Mouse (Mus musculus) embryonic facial prominence, embryonic 13.5 days (tissue): ENCODE results near the gene Fam234b. TPM values are rescaled to one million over a fixed set of nuclear protein-coding genes. Genes with fewer than 3 reads are reported as not detected.
A peak's percentile ranks its signal among the peaks of the same experiment; 100 is the strongest.

ENCODE experiments used
- ATAC-seq: fragments of 200-750 bp; cut with Nextera tagmentation; 2 replicates; pipeline ENCODE4 v1.8.0; 2017; ENCODE audit warnings: low read depth; ENCODE audit not compliant: insufficient number of reproducible peaks, insufficient read depth, low FRiP score, low TSS enrichment
- H3K27ac ChIP-seq: fragments of 300-500 bp; sonication (generic); 2 replicates; pipeline ENCODE4 v1.5.1; 2015; ENCODE audit warnings: moderate library complexity, mild to moderate bottlenecking, inconsistent platforms
- H3K27me3 ChIP-seq: fragments of 300-500 bp; sonication (generic); 2 replicates; pipeline ENCODE4 v1.6.1; 2015; ENCODE audit warnings: mild to moderate bottlenecking, inconsistent platforms
- H3K36me3 ChIP-seq: fragments of 300-500 bp; sonication (generic); 2 replicates; pipeline ENCODE4 v1.6.1; 2015; ENCODE audit warnings: mild to moderate bottlenecking, inconsistent platforms
- H3K4me1 ChIP-seq: fragments of 300-500 bp; sonication (generic); 2 replicates; pipeline ENCODE4 v1.6.1; 2015; ENCODE audit warnings: inconsistent platforms
- H3K4me2 ChIP-seq: fragments of 300-500 bp; sonication (generic); 2 replicates; pipeline ENCODE4 v1.6.1; 2015; ENCODE audit warnings: moderate library complexity, mild to moderate bottlenecking, inconsistent platforms
- H3K4me3 ChIP-seq: fragments of 300-500 bp; sonication (generic); 2 replicates; pipeline ENCODE4 v1.5.1; 2015; ENCODE audit warnings: mild to moderate bottlenecking, inconsistent platforms
- H3K9ac ChIP-seq: fragments of 300-500 bp; sonication (generic); 2 replicates; pipeline ENCODE4 v1.6.1; 2015; ENCODE audit warnings: mild to moderate bottlenecking, inconsistent platforms
- H3K9me3 ChIP-seq: fragments of 300-500 bp; sonication (generic); 2 replicates; pipeline ENCODE4 v1.6.1; 2016; ENCODE audit warnings: inconsistent platforms
- WGBS: fragments of 180-500 bp; shearing (Covaris S2); methylation state at CpG from one replicate; pipeline ENCODE4 v1.1.7; 2015; ENCODE audit warnings: mixed read lengths; 5-methylcytosine and 5-hydroxymethylcytosine counted together
- polyA plus RNA-seq: library from polyadenylated mRNA; unstranded; fragments of >200 nt; fragmentation: Nextera tagmentation; extraction: Ambion mirVana; gene quantifications from 2 replicates; pipeline ENCODE4 v1.2.1, GENCODE M21; 2015

The Fam234b gene
- polyA plus RNA-seq, 1 experiment from 2014 or later: 23.4 TPM

GRCm38 (mm10) chr6:135273066-135273465 lies 75.3 kb downstream of the Fam234b start:
- H3K36me3 ChIP-seq: no peaks in the 10 kb centered on the region
- no peak overlapping the region for H3K4me3 ChIP-seq
- H3K9me3 ChIP-seq: no peaks in the 10 kb centered on the region
- no peak for ATAC-seq
- no peaks in the 10 kb centered on the region for H3K27me3 ChIP-seq
- H3K4me1 ChIP-seq: peaks cover 9% of the 10 kb centered on the region; the same call in 1 of the 2 replicates
- no peak overlapping the region for H3K4me2 ChIP-seq
- H3K9ac ChIP-seq: no peak overlapping the region
- H3K27ac ChIP-seq: no peak overlapping the region
- WGBS: 78% methylated on average over 6 of the region's 6 CpGs

GRCm38 (mm10) chr6:135275231-135275630 lies 77.5 kb downstream of the Fam234b start:
- Histone ChIP-seq H3K4me1 (peaks cover 6% of the 10 kb centered on the region; the same call in 1 of the 2 replicates), H3K4me3 (no peak overlapping the region), H3K27me3 (no peaks in the 10 kb centered on the region), H3K36me3 (no peaks in the 10 kb centered on the region), H3K9ac (no peak overlapping the region), H3K27ac (no peak overlapping the region), H3K9me3 (no peaks in the 10 kb centered on the region), H3K4me2 (no peak overlapping the region)
- ATAC-seq: no peak
- WGBS: 60% methylated on average over 4 of the region's 4 CpGs

GRCm38 (mm10) chr6:135276474-135277295 lies 78.9 kb downstream of the Fam234b start:
- no peak for ATAC-seq
- WGBS: 73% methylated on average over 6 of the region's 6 CpGs
- Histone ChIP-seq H3K4me1 (peaks cover 6% of the 10 kb centered on the region; the same call in 1 of the 2 replicates), H3K4me3 (no peak overlapping the region), H3K27ac (no peak overlapping the region), H3K36me3 (no peaks in the 10 kb centered on the region), H3K27me3 (no peaks in the 10 kb centered on the region), H3K4me2 (no peak overlapping the region), H3K9me3 (no peaks in the 10 kb centered on the region), H3K9ac (no peak overlapping the region)

GRCm38 (mm10) chr6:135278302-135278701 lies 80.5 kb downstream of the Fam234b start:
- Histone ChIP-seq H3K27ac (no peak overlapping the region), H3K9ac (no peak overlapping the region), H3K4me1 (no peaks in the 10 kb centered on the region), H3K36me3 (no peaks in the 10 kb centered on the region), H3K9me3 (no peaks in the 10 kb centered on the region), H3K27me3 (no peaks in the 10 kb centered on the region), H3K4me3 (no peak overlapping the region), H3K4me2 (no peak overlapping the region)
- no peak for ATAC-seq
- 87% methylated on average over 6 of the region's 6 CpGs for WGBS

GRCm38 (mm10) chr6:135279286-135279685 lies 81.5 kb downstream of the Fam234b start:
- Histone ChIP-seq H3K9me3 (no peaks in the 10 kb centered on the region), H3K27ac (no peak overlapping the region), H3K9ac (no peak overlapping the region), H3K36me3 (no peaks in the 10 kb centered on the region), H3K4me2 (no peak overlapping the region), H3K27me3 (no peaks in the 10 kb centered on the region), H3K4me3 (no peak overlapping the region), H3K4me1 (no peaks in the 10 kb centered on the region)
- ATAC-seq: no peak
- WGBS: 77% methylated on average over 5 of the region's 5 CpGs

- no peak overlapping the region for H3K4me2 ChIP-seq
- no peaks in the 10 kb centered on the region for H3K9me3 ChIP-seq
- ATAC-seq: no peak
- H3K4me3 ChIP-seq: no peak overlapping the region
- H3K4me1 ChIP-seq: no peaks in the 10 kb centered on the region
- no peaks in the 10 kb centered on the region for H3K36me3 ChIP-seq
- H3K27me3 ChIP-seq: no peaks in the 10 kb centered on the region
- H3K27ac ChIP-seq: no peak overlapping the region
- 44% methylated on average over 10 of the region's 10 CpGs for WGBS
- H3K9ac ChIP-seq: no peak overlapping the region
Observed at GRCm38 (mm10) chr6:135279856-135280255, 82.1 kb downstream of the Fam234b start.

GRCm38 (mm10) chr6:135292391-135292790 lies 94.6 kb downstream of the Fam234b start:
- 56% methylated on average over 4 of the region's 4 CpGs for WGBS
- no peak overlapping the region for H3K9ac ChIP-seq
- H3K4me3 ChIP-seq: no peak overlapping the region
- no peak for ATAC-seq
- peaks cover 25% of the 10 kb centered on the region for H3K4me1 ChIP-seq
- H3K27me3 ChIP-seq: no peaks in the 10 kb centered on the region
- no peaks in the 10 kb centered on the region for H3K36me3 ChIP-seq
- no peak overlapping the region for H3K27ac ChIP-seq
- H3K4me2 ChIP-seq: no peak overlapping the region
- no peaks in the 10 kb centered on the region for H3K9me3 ChIP-seq

GRCm38 (mm10) chr6:135294150-135294549 lies 96.4 kb downstream of the Fam234b start:
- 62% methylated on average over 6 of the region's 6 CpGs for WGBS
- Histone ChIP-seq H3K4me3 (no peak overlapping the region), H3K27me3 (no peaks in the 10 kb centered on the region), H3K4me1 (peaks cover 25% of the 10 kb centered on the region), H3K9me3 (no peaks in the 10 kb centered on the region), H3K4me2 (no peak overlapping the region), H3K36me3 (no peaks in the 10 kb centered on the region), H3K9ac (no peak overlapping the region), H3K27ac (peak overlapping the region; percentile 77; the same call in 1 of the 2 replicates)
- no peak for ATAC-seq

Other genes starting within 250 kb of the Fam234b start
- 3.8 and 4.2 TPM in 2 replicates for gene Apold1, start 216.3 kb upstream of the Fam234b start, polyA plus RNA-seq
- 124 and 125 TPM in 2 replicates for gene Ddx47, start 186.4 kb upstream of the Fam234b start, polyA plus RNA-seq
- 1.8 TPM in 2 replicates for gene Gprc5a, start 132.3 kb upstream of the Fam234b start, polyA plus RNA-seq
- not detected in 2 replicates for gene Gprc5d, start 79.7 kb upstream of the Fam234b start, polyA plus RNA-seq
- gene Hebp1, start within 50 bp of the Fam234b start, polyA plus RNA-seq: 7.5 TPM in 2 replicates
- gene Gsg1, start 56.4 kb downstream of the Fam234b start, polyA plus RNA-seq: 0.25 and 0.65 TPM in 2 replicates
- not detected in 2 replicates for gene Pbp2, start 112.4 kb downstream of the Fam234b start, polyA plus RNA-seq
- 71.9 and 84.0 TPM in 2 replicates for gene Emp1, start 164.6 kb downstream of the Fam234b start, polyA plus RNA-seq